Mouse (Mus musculus): ENCODE data around the gene Ddx31. TPM values are rescaled to one million over a fixed set of nuclear protein-coding genes. Genes with fewer than 3 reads are reported as not detected.

Ddx31 gene
- polyA plus RNA-seq, 1 experiment = 10.0 TPM

GRCm38 (mm10) chr2:28897340-28897899 lies 57.2 kb downstream of the Ddx31 start:
- WGBS = 97% methylated on average over 4 of the region's 4 CpGs
- TF ChIP-seq POLR2A (IDR thresholded peaks at IDR 0.05; ENCODE audit: control insufficient read depth, extremely low read depth, insufficient read depth, low read length, poor library complexity) (no peak), CTCF (IDR thresholded peaks at IDR 0.05; ENCODE audit: borderline replicate concordance, control insufficient read depth, extremely low read depth, insufficient read depth, low read length, poor library complexity) (no peak)
- Histone ChIP-seq H3K4me1 (replicated peaks; ENCODE audit: control insufficient read depth, insufficient read depth, low read length) (no peaks in the 10 kb centered on the region), H3K36me3 (ENCODE audit: control insufficient read depth, insufficient read depth, low read length) (no peaks in the 10 kb centered on the region), H3K27ac (ENCODE audit: control insufficient read depth, insufficient read depth, low read length) (no peak overlapping the region), H3K27me3 (ENCODE audit: control insufficient read depth, insufficient read depth, low read length) (no peaks in the 10 kb centered on the region), H3K4me3 (ENCODE audit: control insufficient read depth, insufficient read depth, low read length) (no peak overlapping the region)
- no peak for DNase-seq

- H3K4me1 ChIP-seq (replicated peaks; ENCODE audit: control insufficient read depth, insufficient read depth, low read length) = no peaks in the 10 kb centered on the region
These were observed 62.1 kb downstream of the Ddx31 start for GRCm38 (mm10) chr2:28902291-28902690.

GRCm38 (mm10) chr2:28903871-28904270 lies 63.7 kb downstream of the Ddx31 start:
- DNase-seq = no peak
- H3K27ac ChIP-seq (ENCODE audit: control insufficient read depth, insufficient read depth, low read length) = no peak overlapping the region
- peaks cover 3% of the 10 kb centered on the region; the same call in 1 of the 2 replicates for H3K27me3 ChIP-seq (ENCODE audit: control insufficient read depth, insufficient read depth, low read length)
- WGBS = 94% methylated on average over 5 of the region's 5 CpGs
- no peak for TF ChIP-seq POLR2A (IDR thresholded peaks at IDR 0.05; ENCODE audit: control insufficient read depth, extremely low read depth, insufficient read depth, low read length, poor library complexity)
- no peak for TF ChIP-seq CTCF (IDR thresholded peaks at IDR 0.05; ENCODE audit: borderline replicate concordance, control insufficient read depth, extremely low read depth, insufficient read depth, low read length, poor library complexity)
- no peaks in the 10 kb centered on the region; the same call in 1 of the 2 replicates for H3K36me3 ChIP-seq (ENCODE audit: control insufficient read depth, insufficient read depth, low read length)
- H3K4me3 ChIP-seq (ENCODE audit: control insufficient read depth, insufficient read depth, low read length) = no peak overlapping the region
- H3K4me1 ChIP-seq (replicated peaks; ENCODE audit: control insufficient read depth, insufficient read depth, low read length) = no peaks in the 10 kb centered on the region

More at GRCm38 (mm10) chr2:28902291-28902690, 62.1 kb downstream of the Ddx31 start:
- no peaks in the 10 kb centered on the region; the same call in 1 of the 2 replicates for H3K27me3 ChIP-seq (ENCODE audit: control insufficient read depth, insufficient read depth, low read length)
- DNase-seq = no peak
- no peak overlapping the region for H3K4me3 ChIP-seq (ENCODE audit: control insufficient read depth, insufficient read depth, low read length)
- no peaks in the 10 kb centered on the region; the same call in 1 of the 2 replicates for H3K36me3 ChIP-seq (ENCODE audit: control insufficient read depth, insufficient read depth, low read length)
- WGBS = 98% methylated on average over 8 of the region's 8 CpGs
- TF ChIP-seq CTCF (IDR thresholded peaks at IDR 0.05; ENCODE audit: borderline replicate concordance, control insufficient read depth, extremely low read depth, insufficient read depth, low read length, poor library complexity) = no peak
- no peak for TF ChIP-seq POLR2A (IDR thresholded peaks at IDR 0.05; ENCODE audit: control insufficient read depth, extremely low read depth, insufficient read depth, low read length, poor library complexity)
- no peak overlapping the region for H3K27ac ChIP-seq (ENCODE audit: control insufficient read depth, insufficient read depth, low read length)

- no peaks in the 10 kb centered on the region for H3K4me1 ChIP-seq (replicated peaks; ENCODE audit: control insufficient read depth, insufficient read depth, low read length)
- H3K36me3 ChIP-seq (ENCODE audit: control insufficient read depth, insufficient read depth, low read length) = no peaks in the 10 kb centered on the region; the same call in 1 of the 2 replicates
- no peak for DNase-seq
- no peak for TF ChIP-seq POLR2A (IDR thresholded peaks at IDR 0.05; ENCODE audit: control insufficient read depth, extremely low read depth, insufficient read depth, low read length, poor library complexity)
- TF ChIP-seq CTCF (IDR thresholded peaks at IDR 0.05; ENCODE audit: borderline replicate concordance, control insufficient read depth, extremely low read depth, insufficient read depth, low read length, poor library complexity) = no peak
- no peak overlapping the region for H3K4me3 ChIP-seq (ENCODE audit: control insufficient read depth, insufficient read depth, low read length)
- 98% methylated on average over 9 of the region's 9 CpGs for WGBS
- no peak overlapping the region for H3K27ac ChIP-seq (ENCODE audit: control insufficient read depth, insufficient read depth, low read length)
- peaks cover 8% of the 10 kb centered on the region for H3K27me3 ChIP-seq (ENCODE audit: control insufficient read depth, insufficient read depth, low read length)
These were observed 64.6 kb downstream of the Ddx31 start for GRCm38 (mm10) chr2:28904786-28905185.

GRCm38 (mm10) chr2:28905561-28905960 lies 65.4 kb downstream of the Ddx31 start:
- no peak for DNase-seq
- Histone ChIP-seq H3K4me1 (replicated peaks; ENCODE audit: control insufficient read depth, insufficient read depth, low read length) (no peaks in the 10 kb centered on the region), H3K4me3 (ENCODE audit: control insufficient read depth, insufficient read depth, low read length) (no peak overlapping the region), H3K27me3 (ENCODE audit: control insufficient read depth, insufficient read depth, low read length) (peaks cover 13% of the 10 kb centered on the region), H3K36me3 (ENCODE audit: control insufficient read depth, insufficient read depth, low read length) (no peaks in the 10 kb centered on the region; the same call in 1 of the 2 replicates), H3K27ac (ENCODE audit: control insufficient read depth, insufficient read depth, low read length) (no peak overlapping the region)
- WGBS = 83% methylated on average over 4 of the region's 4 CpGs
- no peak for TF ChIP-seq CTCF (IDR thresholded peaks at IDR 0.05; ENCODE audit: borderline replicate concordance, control insufficient read depth, extremely low read depth, insufficient read depth, low read length, poor library complexity)
- no peak for TF ChIP-seq POLR2A (IDR thresholded peaks at IDR 0.05; ENCODE audit: control insufficient read depth, extremely low read depth, insufficient read depth, low read length, poor library complexity)

- no peak for DNase-seq
- H3K4me1 ChIP-seq (replicated peaks; ENCODE audit: control insufficient read depth, insufficient read depth, low read length) = no peaks in the 10 kb centered on the region
- TF ChIP-seq POLR2A (IDR thresholded peaks at IDR 0.05; ENCODE audit: control insufficient read depth, extremely low read depth, insufficient read depth, low read length, poor library complexity) (no peak), CTCF (IDR thresholded peaks at IDR 0.05; ENCODE audit: borderline replicate concordance, control insufficient read depth, extremely low read depth, insufficient read depth, low read length, poor library complexity) (no peak)
- no peak overlapping the region for H3K4me3 ChIP-seq (ENCODE audit: control insufficient read depth, insufficient read depth, low read length)
- no peak overlapping the region for H3K27ac ChIP-seq (ENCODE audit: control insufficient read depth, insufficient read depth, low read length)
- 39% methylated on average over 10 of the region's 10 CpGs for WGBS
- no peaks in the 10 kb centered on the region; the same call in 1 of the 2 replicates for H3K36me3 ChIP-seq (ENCODE audit: control insufficient read depth, insufficient read depth, low read length)
- peaks cover 21% of the 10 kb centered on the region for H3K27me3 ChIP-seq (ENCODE audit: control insufficient read depth, insufficient read depth, low read length)
These were observed 67.6 kb downstream of the Ddx31 start for GRCm38 (mm10) chr2:28907691-28908388.
